8 mouse cellular contexts compared by ENCODE assay signal in the genomic region with DNA sequence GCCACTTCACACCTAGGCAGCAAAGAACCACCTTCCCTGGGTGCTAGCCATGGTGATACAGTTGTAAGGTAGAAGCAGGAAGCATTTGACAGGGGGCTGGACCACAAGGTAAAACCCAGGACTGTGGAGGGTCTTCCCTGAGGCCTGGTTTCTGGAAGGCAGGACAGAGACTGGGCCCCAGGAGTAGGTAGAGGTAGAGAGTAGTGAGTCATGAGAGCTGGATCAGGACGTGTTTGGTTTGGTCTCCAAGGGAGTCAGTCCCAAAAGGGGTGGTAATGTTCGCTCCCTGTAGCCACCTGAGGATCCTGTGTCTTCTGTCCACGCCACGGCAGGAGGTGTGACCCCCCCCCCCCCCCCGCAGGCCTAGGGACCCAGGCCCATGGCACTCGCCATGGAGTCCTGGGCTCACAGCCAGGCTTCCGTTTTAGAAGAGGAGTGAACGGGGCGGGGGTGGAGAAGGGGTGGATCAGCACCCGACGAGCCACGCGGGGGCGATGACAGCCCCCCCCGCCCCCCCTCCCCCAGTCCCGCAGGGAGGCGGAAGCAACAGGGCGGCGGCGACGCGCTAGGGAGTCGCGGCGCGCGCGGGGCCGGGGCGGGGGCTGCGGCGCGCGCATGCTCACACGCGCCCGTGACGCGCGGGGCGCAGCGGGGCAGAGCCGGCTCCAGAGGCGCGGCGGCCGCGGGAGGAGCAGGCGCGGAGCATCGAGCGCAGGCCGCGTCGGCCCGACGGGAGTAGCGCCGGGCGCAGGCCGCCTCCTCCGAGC. TPM values are rescaled to one million over a fixed set of nuclear protein-coding genes. Genes with fewer than 3 reads are reported as not detected.
DNase-seq lines count a peak whose midpoint lies in the region; ATAC-seq lines count a peak whose summit lies in the region.

Gene Atp11a (plus strand): TSS at position 624 of the 767 bp plus-strand sequence.

- peak within 1 kb of the TSS; percentile 88 for H3K4me2 ChIP-seq in hindbrain, embryonic 12.5 days (replicated peaks)

- WGBS in hindbrain, embryonic 12.5 days = under 1% methylated on average over 18 of the region's 62 CpGs

- peak within 1 kb of the TSS; percentile 52; the same call in 1 of the 2 replicates for H3K27ac ChIP-seq in hindbrain, embryonic 12.5 days

- no peaks in the 10 kb centered on the region for H3K36me3 ChIP-seq in hindbrain, embryonic 12.5 days

- peak; percentile 46 for DNase-seq in R1 (ENCODE audit: low read depth, low spot score)
- peak; percentile 66 for DNase-seq in cerebellum, adult 8-10 months
- peak; percentile 20 to 49 for DNase-seq in frontal cortex, postnatal 25 days (ENCODE audit: low spot score in 2 of 2)
- peak; percentile 45 to 61 for DNase-seq in layer of hippocampus, postnatal 25 days (ENCODE audit: extremely low spot score in 1 of 2, low spot score in 1 of 2)
- peak; percentile 74 for DNase-seq in lung, postnatal 10 days
- peak; percentile 59 for DNase-seq in retina, adult 2 months (ENCODE audit: low read depth, low spot score)
- peak; percentile 66 to 69 for DNase-seq in urinary bladder, postnatal 4 days (ENCODE audit: low spot score in 2 of 2)

- H3K9ac ChIP-seq in hindbrain, embryonic 12.5 days = peak within 1 kb of the TSS; percentile 90

- H3K27me3 ChIP-seq in hindbrain, embryonic 12.5 days = peaks cover 5% of the 10 kb centered on the region; the same call in 1 of the 2 replicates

- ATAC-seq in hindbrain, embryonic 12.5 days (ENCODE audit: low FRiP score) = peak; percentile 86

- peak within 1 kb of the TSS; percentile 82 for H3K4me3 ChIP-seq in hindbrain, embryonic 12.5 days

- no peaks in the 10 kb centered on the region for H3K9me3 ChIP-seq in hindbrain, embryonic 12.5 days (replicated peaks)

- H3K4me1 ChIP-seq in hindbrain, embryonic 12.5 days = peaks cover 20% of the 10 kb centered on the region

RNA-seq across cellular contexts. Expression of gene Atp11a, which starts in this region (rescaled TPM):
- polyA plus RNA-seq in hindbrain, embryonic 12.5 days (2016; fragmentation: Nextera tagmentation; extraction: Ambion mirVana) = 15.3 and 17.6 TPM in 2 replicates
- total RNA-seq in layer of hippocampus, postnatal 25 days (2021) = 10 to 100 TPM; 50.6 to 53.1 TPM

Comparison
In these comparisons a context has a peak if more than half of its experiments do, and no peak if none do; other contexts are left out.
1. Peak in every context shown above with its lines: DNase-seq, ATAC-seq, H3K4me3 ChIP-seq and H3K27ac ChIP-seq.